Mouse (Mus musculus) spleen, adult 12 weeks (tissue): ENCODE measurements around the gene Naa80.
"Not testable (repeated sequence)": the region's sequence is repeated elsewhere in the genome, so short reads cannot be mapped to it uniquely, and the experiment has no call there.

Experiments
- DNase-seq: peaks from one replicate; pipeline ENCODE4 v3.0.0; 2022; ENCODE audit warnings: low spot score

Gene Naa80

GRCm38 (mm10) chr9:107551117-107551889 is 27.4 kb upstream of the Naa80 start, which contains the start of gene Rassf1:
TSS of gene Rassf1 (plus strand) at chr9:107551555.
- peak; percentile 64 for DNase-seq

GRCm38 (mm10) chr9:107551890-107552355 is 26.8 kb upstream of the Naa80 start:
- DNase-seq, result no peak

GRCm38 (mm10) chr9:107552690-107553393 is 25.8 kb upstream of the Naa80 start:
- no peak for DNase-seq

GRCm38 (mm10) chr9:107553541-107554318 is 25.0 kb upstream of the Naa80 start:
- no peak for DNase-seq

- peak; percentile 94 for DNase-seq
These were observed 24.3 kb upstream of the Naa80 start for GRCm38 (mm10) chr9:107554319-107554825.

GRCm38 (mm10) chr9:107555031-107555457 is 23.6 kb upstream of the Naa80 start:
- DNase-seq, result no peak

- DNase-seq, result no peak
These were observed 23.0 kb upstream of the Naa80 start for GRCm38 (mm10) chr9:107555701-107556100.

DNA sequence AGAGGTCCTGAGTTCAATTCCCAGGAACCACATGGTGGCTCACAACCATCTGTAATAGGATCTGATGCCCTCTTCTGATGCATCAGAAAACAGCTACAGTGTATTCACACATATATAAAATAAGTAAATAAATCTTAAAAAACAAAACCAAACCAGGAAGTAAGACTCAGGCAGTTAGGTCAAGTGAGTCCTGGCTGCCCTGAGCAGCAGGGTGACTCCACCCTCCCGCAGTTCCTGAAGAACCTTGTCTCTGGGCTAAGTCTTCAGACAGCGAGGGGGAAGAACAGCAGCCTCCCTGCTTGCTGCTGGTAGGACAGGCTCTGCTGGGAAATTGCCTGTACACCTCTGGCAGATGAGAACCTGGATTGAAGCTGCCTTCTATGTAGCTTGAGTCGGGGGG is 22.3 kb upstream of the Naa80 start:
- DNase-seq, result no peak

DNA sequence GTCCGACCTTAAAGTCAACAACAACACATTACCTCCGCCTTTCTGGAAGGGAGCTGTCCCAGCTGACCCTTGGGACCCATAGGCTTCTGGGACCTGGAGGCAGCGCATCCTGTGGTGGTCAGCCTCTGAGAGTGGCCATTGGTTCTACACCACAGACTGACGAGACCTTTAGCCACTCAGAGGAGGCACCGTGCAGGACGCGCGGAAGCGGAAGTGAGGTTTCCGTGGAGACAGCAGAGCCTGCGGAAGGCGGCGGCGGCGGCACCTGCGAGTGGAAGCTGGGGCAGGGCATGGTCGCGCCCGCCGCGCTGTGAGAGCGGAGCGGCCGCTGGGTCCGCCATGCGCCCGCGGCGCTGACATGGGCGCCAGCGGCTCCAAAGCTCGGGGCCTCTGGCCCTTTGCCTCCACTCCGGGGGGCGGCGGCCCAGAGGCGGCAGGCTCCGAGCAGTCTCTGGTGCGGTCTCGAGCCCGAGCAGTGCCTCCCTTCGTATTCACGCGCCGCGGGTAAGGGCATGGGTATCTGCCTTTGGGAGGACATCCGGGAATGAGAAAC is 15.6 kb upstream of the Naa80 start, which contains the start of gene Tusc2:
Tusc2 (plus strand) TSS at position 227 of the 553 bp plus-strand sequence.
- DNase-seq, result peak; percentile 80

DNA sequence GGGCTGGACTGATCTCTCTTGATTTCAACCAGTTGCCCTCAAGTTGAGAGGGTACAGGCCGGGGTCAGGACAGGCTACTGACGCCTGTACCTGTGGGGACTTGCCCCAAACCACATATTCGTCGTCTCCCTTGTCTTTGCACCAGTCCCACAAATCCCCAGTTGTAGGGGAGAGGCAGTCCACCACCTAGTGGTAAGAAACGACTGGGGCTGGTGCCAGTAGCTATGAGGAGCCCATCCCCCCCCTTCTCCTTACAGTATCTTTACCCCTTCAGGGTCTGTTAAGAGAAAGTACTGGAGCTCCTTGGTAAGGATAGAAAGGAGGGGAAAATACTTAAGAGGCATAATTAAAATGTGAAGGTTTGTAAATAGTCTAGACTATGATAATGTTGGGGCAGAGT is 13.1 kb upstream of the Naa80 start:
- not testable (repeated sequence) for DNase-seq

DNA sequence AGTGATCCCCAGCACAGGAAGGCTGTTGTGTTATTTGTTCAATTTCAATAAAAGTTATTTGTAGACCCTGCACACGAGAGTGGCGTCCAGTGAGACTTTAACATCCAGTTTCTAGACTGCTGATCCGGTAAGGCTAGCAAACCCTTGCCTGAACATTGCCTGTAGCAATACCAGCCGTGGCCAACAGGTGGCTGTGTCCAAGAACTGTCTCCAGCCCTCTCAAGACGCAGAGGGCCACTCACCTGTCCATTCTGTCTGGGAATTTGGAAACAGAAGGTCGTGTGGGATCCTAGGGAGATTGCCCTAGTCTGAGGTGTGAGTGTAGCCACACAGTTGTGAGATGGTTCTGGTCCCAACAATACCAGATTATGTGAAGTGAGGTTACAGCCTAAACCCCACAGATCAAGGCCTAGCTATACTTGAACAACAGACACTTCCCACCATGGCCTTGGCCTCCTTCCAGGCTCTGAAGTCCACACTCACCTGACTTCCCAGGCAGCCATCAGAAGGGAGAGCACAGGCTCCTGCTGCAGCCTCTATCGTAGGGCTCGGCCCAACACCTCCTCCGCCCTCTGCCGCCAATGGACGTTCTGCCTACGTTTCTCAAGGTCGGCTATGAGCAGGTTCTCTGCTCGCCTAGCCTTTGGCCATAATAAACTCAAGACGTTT is 12.5 kb upstream of the Naa80 start:
- DNase-seq, result peak; percentile 70

GRCm38 (mm10) chr9:107566855-107567254 is 11.8 kb upstream of the Naa80 start:
- DNase-seq, result no peak

DNA sequence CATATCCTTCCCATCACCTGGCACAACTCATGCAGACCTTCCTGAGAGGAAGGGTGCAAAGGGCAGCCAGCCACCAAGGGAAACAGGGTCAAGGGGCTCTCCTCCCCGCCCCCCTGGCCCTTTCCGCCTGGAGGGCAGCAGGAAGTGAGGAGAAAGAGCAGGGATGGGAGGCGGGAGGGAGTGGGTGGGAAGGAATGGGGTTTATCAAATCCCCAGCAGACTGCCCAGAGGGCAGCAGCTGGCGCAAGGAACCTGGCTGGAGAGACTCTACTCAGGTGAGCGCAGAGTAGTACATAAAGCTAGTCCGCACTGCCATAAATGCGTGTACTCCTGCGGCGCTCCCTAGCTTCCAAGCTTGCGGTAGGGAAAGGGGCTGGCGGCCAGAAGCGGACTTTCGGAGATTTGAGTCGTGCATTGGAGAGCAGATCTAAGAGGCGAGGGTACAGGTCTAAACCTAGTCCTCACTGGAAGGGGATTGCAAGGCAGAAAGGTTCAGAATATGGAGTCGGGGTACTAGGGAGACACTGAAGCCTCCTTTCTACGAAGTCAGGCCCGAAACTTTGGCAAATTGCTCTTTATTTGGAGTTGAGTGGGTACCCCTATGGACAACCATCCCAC is 10.9 kb upstream of the Naa80 start, which contains the start of gene Hyal2:
Hyal2 (plus strand) TSS at position 244 of the 618 bp plus-strand sequence.
- DNase-seq, result no peak

GRCm38 (mm10) chr9:107568331-107569261 is 10.1 kb upstream of the Naa80 start:
- DNase-seq, result peak; percentile 88

DNA sequence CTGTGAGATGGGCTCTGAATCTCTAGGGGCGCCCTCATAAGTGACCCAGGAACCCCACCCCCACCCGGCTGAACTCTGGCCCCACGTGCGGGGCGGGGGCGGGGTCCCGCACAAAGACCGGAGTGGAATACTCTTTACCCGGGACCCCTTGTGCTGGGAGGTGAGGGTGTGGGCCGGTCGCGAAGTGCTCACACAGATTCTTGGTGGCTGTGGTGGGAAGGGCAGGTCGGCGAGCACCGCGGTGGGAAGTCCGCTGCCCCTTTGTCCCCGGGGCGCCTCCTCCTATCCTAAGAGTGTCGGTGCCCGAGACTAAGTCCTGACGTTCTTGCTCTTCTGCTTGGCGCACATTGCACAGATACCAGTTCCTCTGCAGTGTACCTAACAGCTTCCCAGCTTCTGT is 9.4 kb upstream of the Naa80 start:
- DNase-seq, result no peak

DNA sequence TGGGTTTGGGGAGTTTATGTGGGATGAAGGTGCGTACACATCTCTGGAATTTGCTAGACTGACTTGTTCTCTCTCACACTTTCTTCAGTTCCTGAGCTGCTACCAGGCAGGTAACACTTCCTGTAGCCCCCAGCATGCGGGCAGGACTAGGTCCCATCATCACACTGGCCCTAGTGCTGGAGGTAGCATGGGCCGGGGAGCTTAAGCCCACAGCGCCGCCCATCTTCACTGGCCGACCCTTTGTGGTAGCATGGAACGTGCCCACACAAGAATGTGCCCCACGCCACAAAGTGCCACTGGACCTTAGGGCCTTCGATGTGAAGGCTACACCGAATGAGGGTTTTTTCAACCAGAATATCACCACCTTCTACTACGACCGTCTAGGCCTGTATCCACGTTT is 8.7 kb upstream of the Naa80 start:
- DNase-seq, result no peak

GRCm38 (mm10) chr9:107570845-107571244 is 7.8 kb upstream of the Naa80 start:
- no peak for DNase-seq

- no peak for DNase-seq
These were observed 7.0 kb upstream of the Naa80 start for GRCm38 (mm10) chr9:107571534-107572326.

- no peak for DNase-seq
These were observed 6.4 kb upstream of the Naa80 start for GRCm38 (mm10) chr9:107572327-107572662.
